Mouse (Mus musculus) liver, adult (tissue): ENCODE measurements around the gene Olfr341.

ENCODE experiments used
- GATA4 ChIP-seq: IDR thresholded peaks from 2 replicates; pipeline ENCODE4 v1.6.1; 2014; ENCODE audit warnings: mild to moderate bottlenecking, low read length; ENCODE audit not compliant: insufficient replicate concordance

Olfr341 gene

GRCm38 (mm10) chr2:36482368-36482767 lies at the start of gene Olfr341:
Gene Olfr341 (minus strand): TSS chr2:36482468.
- no peak for TF ChIP-seq GATA4

- TF ChIP-seq GATA4 = no peak
Observed at GRCm38 (mm10) chr2:36524698-36525097, 42.4 kb upstream of the Olfr341 start, which contains the start of gene Olfr342. Gene Olfr342 (plus strand): TSS chr2:36524998.

- TF ChIP-seq GATA4 = no peak
Observed at GRCm38 (mm10) chr2:36473634-36474033, 8.6 kb downstream of the Olfr341 start.

DNA sequence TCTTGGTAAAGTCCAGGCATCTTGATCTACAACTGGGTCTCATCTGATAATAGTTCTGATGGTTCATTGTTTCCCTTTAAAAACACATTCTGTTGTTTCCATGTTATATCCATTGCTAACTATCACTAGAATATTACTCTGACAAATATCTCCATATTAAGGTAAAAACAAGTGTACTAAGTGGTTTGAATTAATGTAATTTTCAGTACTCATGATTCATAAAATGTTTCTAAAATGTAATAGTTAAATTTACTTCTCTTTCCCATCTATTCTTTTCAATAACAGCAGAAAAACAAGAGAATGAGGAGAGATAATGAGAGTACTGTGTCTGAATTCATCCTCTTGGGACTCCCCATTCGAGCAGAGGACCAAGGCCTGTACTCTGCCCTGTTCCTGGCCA lies 30.0 kb downstream of the Olfr341 start, which contains the start of gene Olfr340:
TSS of gene Olfr340 (plus strand) at position 301 of the 400 bp plus-strand sequence.
- TF ChIP-seq GATA4 = no peak
